Mouse (Mus musculus) bone marrow, adult 2 months (tissue): ENCODE data around the gene Dpp7. TPM values are rescaled to one million over a fixed set of nuclear protein-coding genes. Genes with fewer than 3 reads are reported as not detected.

ENCODE experiments used
- H3K27ac ChIP-seq: fragments of 200-500 bp; 2 replicates; pipeline ENCODE4 v1.5.1; 2012; ENCODE audit warnings: low read depth, mild to moderate bottlenecking, control low read depth, inconsistent platforms, low read length; ENCODE audit not compliant: control insufficient read depth, poor library complexity, insufficient read depth
- H3K4me1 ChIP-seq: fragments of 200-500 bp; 2 replicates; pipeline ENCODE4 v1.6.1; 2011; ENCODE audit warnings: low read length; ENCODE audit not compliant: control insufficient read depth, insufficient read depth
- H3K4me3 ChIP-seq: fragments of 200-500 bp; replicated peaks from 2 replicates; pipeline ENCODE3; 2011; ENCODE audit warnings: mild to moderate bottlenecking, low read depth, low read length, control low read depth; ENCODE audit not compliant: control insufficient read depth
- CTCF ChIP-seq: fragments of 200-500 bp; IDR thresholded peaks from 2 replicates; pipeline ENCODE4 v1.5.1; 2011; ENCODE audit warnings: low read length, control low read depth; ENCODE audit not compliant: control insufficient read depth, insufficient read depth
- POLR2A ChIP-seq: fragments of 200-500 bp; IDR thresholded peaks from 2 replicates; pipeline ENCODE4 v1.6.1; 2011; ENCODE audit warnings: low read depth, mild to moderate bottlenecking, control low read depth, low read length, borderline replicate concordance; ENCODE audit not compliant: control insufficient read depth
- WGBS: fragments of 180-500 bp; shearing (Covaris S2); methylation state at CpG from one replicate; pipeline ENCODE4 v1.1.7; 2018; 5-methylcytosine and 5-hydroxymethylcytosine counted together
- polyA plus RNA-seq: library from polyadenylated mRNA; stranded (reverse); fragments of >200 nt; gene quantifications from 2 replicates; pipeline ENCODE4 v1.2.4, GENCODE M21; 2011; ENCODE audit warnings: low replicate concordance; ENCODE audit not compliant: missing spikeins, insufficient read depth, insufficient read length

Dpp7 gene
- polyA plus RNA-seq, 1 experiment, result 29.5 TPM

- no peak overlapping the region for H3K4me3 ChIP-seq
- no peaks in the 10 kb centered on the region for H3K4me1 ChIP-seq
- TF ChIP-seq POLR2A (no peak), CTCF (no peak)
- 46% methylated on average over 14 of the region's 14 CpGs for WGBS
- no peak overlapping the region for H3K27ac ChIP-seq
Measured at GRCm38 (mm10) chr2:25305587-25306359, 50.4 kb downstream of the Dpp7 start.

GRCm38 (mm10) chr2:25304657-25305541 lies 51.3 kb downstream of the Dpp7 start:
- H3K27ac ChIP-seq, result no peak overlapping the region
- whole genome bisulfite sequencing, result 2% methylated on average over 45 of the region's 45 CpGs
- H3K4me1 ChIP-seq, result no peaks in the 10 kb centered on the region
- TF ChIP-seq POLR2A (0 out of 2 replicates have a peak, but pooled peaks have one; percentile 12), CTCF (no peak)
- no peak overlapping the region for H3K4me3 ChIP-seq

- Histone ChIP-seq H3K4me1 (no peaks in the 10 kb centered on the region), H3K4me3 (no peak overlapping the region), H3K27ac (no peak overlapping the region)
- TF ChIP-seq CTCF, result no peak
- TF ChIP-seq POLR2A, result no peak
- 58% methylated on average over 7 of the region's 7 CpGs for WGBS
Measured at GRCm38 (mm10) chr2:25303931-25304656, 52.1 kb downstream of the Dpp7 start.

- H3K4me1 ChIP-seq, result no peaks in the 10 kb centered on the region
- H3K27ac ChIP-seq, result no peak overlapping the region
- WGBS, result 51% methylated on average over 3 of the region's 3 CpGs
- TF ChIP-seq CTCF (no peak), POLR2A (no peak)
- no peak overlapping the region for H3K4me3 ChIP-seq
Measured at GRCm38 (mm10) chr2:25303452-25303851, 52.7 kb downstream of the Dpp7 start.

Other genes starting within 250 kb of the Dpp7 start
- 1.7 and 2.6 TPM in 2 replicates for gene Nrarp, start 175.6 kb downstream of the Dpp7 start, polyA plus RNA-seq
- gene Tor4a, start 159.5 kb downstream of the Dpp7 start, polyA plus RNA-seq, result 3.9 and 8.9 TPM in 2 replicates
- gene Nelfb, start 144.9 kb downstream of the Dpp7 start, polyA plus RNA-seq, result 26.7 and 38.0 TPM in 2 replicates
- gene Stpg3, start 141.7 kb downstream of the Dpp7 start, polyA plus RNA-seq, result not detected in 2 replicates
- not detected in 2 replicates for gene Fam166a, start 137.6 kb downstream of the Dpp7 start, polyA plus RNA-seq
- gene Tubb4b, start 131.7 kb downstream of the Dpp7 start, polyA plus RNA-seq, result 319 and 327 TPM in 2 replicates
- not detected in 2 replicates for gene Slc34a3, start 122.0 kb downstream of the Dpp7 start, polyA plus RNA-seq
- not detected in 2 replicates for gene Rnf224, start 119.6 kb downstream of the Dpp7 start, polyA plus RNA-seq
- gene Rnf208, start 114.1 kb downstream of the Dpp7 start, polyA plus RNA-seq, result 3.1 and 4.2 TPM in 2 replicates
- not detected in 2 replicates for gene Cysrt1, start 113.9 kb downstream of the Dpp7 start, polyA plus RNA-seq
- gene AL732309.1, start 109.5 kb downstream of the Dpp7 start, polyA plus RNA-seq, result 9.9 and 22.3 TPM in 2 replicates
- gene Tmem203, start 100.9 kb downstream of the Dpp7 start, polyA plus RNA-seq, result 5.0 and 15.6 TPM in 2 replicates
- gene Tprn, start 93.7 kb downstream of the Dpp7 start, polyA plus RNA-seq, result 1.4 and 17.5 TPM in 2 replicates
- gene Ssna1, start 83.9 kb downstream of the Dpp7 start, polyA plus RNA-seq, result 48.8 and 65.8 TPM in 2 replicates
- 20.1 and 34.3 TPM in 2 replicates for gene Anapc2, start 83.9 kb downstream of the Dpp7 start, polyA plus RNA-seq
- not detected in 2 replicates for gene Tmem210, start 68.2 kb downstream of the Dpp7 start, polyA plus RNA-seq
- not detected in 2 replicates for gene Lrrc26, start 66.4 kb downstream of the Dpp7 start, polyA plus RNA-seq
- gene Grin1, start 37.2 kb downstream of the Dpp7 start, polyA plus RNA-seq, result 5.0 TPM in 1 of 2 replicates, not detected in the other
- gene Man1b1, start 24.0 kb downstream of the Dpp7 start, polyA plus RNA-seq, result 25.9 and 33.0 TPM in 2 replicates
- gene Uap1l1, start 9.3 kb upstream of the Dpp7 start, polyA plus RNA-seq, result 20.1 and 62.6 TPM in 2 replicates
- gene Sapcd2, start 16.0 kb upstream of the Dpp7 start, polyA plus RNA-seq, result 13.7 and 27.3 TPM in 2 replicates
- gene Entpd2, start 39.5 kb upstream of the Dpp7 start, polyA plus RNA-seq, result 0.54 TPM in 1 of 2 replicates, not detected in the other
- 3.4 and 22.4 TPM in 2 replicates for gene Npdc1, start 43.0 kb upstream of the Dpp7 start, polyA plus RNA-seq
- gene Fut7, start 66.9 kb upstream of the Dpp7 start, polyA plus RNA-seq, result 3.4 and 17.9 TPM in 2 replicates
- gene Abca2, start 72.3 kb upstream of the Dpp7 start, polyA plus RNA-seq, result 5.0 and 15.0 TPM in 2 replicates
- not detected in 2 replicates for gene Clic3, start 100.5 kb upstream of the Dpp7 start, polyA plus RNA-seq
- gene Paxx, start 104.7 kb upstream of the Dpp7 start, polyA plus RNA-seq, result 42.2 and 114 TPM in 2 replicates
- gene Ptgds, start 113.7 kb upstream of the Dpp7 start, polyA plus RNA-seq, result 9.3 TPM in 1 of 2 replicates, not detected in the other
- not detected in 2 replicates for gene Lcn12, start 137.6 kb upstream of the Dpp7 start, polyA plus RNA-seq
- 18.5 and 30.4 TPM in 2 replicates for gene Fbxw5, start 144.4 kb upstream of the Dpp7 start, polyA plus RNA-seq
- gene C8g, start 145.4 kb upstream of the Dpp7 start, polyA plus RNA-seq, result 1.6 and 6.2 TPM in 2 replicates
- 14.5 and 22.7 TPM in 2 replicates for gene Traf2, start 190.6 kb upstream of the Dpp7 start, polyA plus RNA-seq
- gene Edf1, start 201.5 kb upstream of the Dpp7 start, polyA plus RNA-seq, result 46.6 and 73.8 TPM in 2 replicates
- 1.1 and 9.7 TPM in 2 replicates for gene Mamdc4, start 218.5 kb upstream of the Dpp7 start, polyA plus RNA-seq
- 12.3 and 16.4 TPM in 2 replicates for gene Phpt1, start 218.9 kb upstream of the Dpp7 start, polyA plus RNA-seq
- gene Ajm1, start 225.4 kb upstream of the Dpp7 start, polyA plus RNA-seq, result 0.34 and 0.92 TPM in 2 replicates